Mouse (Mus musculus): ENCODE measurements around the gene Cbfb.
"Not testable (repeated sequence)": the region's sequence is repeated elsewhere in the genome, so short reads cannot be mapped to it uniquely, and the experiment has no call there.

Cbfb gene

GRCm38 (mm10) chr8:105170381-105171115 is at the start of gene Cbfb:
Gene Cbfb (plus strand): TSS chr8:105170674.
- DNase-seq (ENCODE audit: low read depth), result peak; percentile 64

- no peak for DNase-seq (ENCODE audit: low read depth)
Observed at GRCm38 (mm10) chr8:105129864-105130263, 40.6 kb upstream of the Cbfb start.

GRCm38 (mm10) chr8:105131509-105131908 is 39.0 kb upstream of the Cbfb start, which contains the start of gene Ces4a:
Gene Ces4a (plus strand): TSS chr8:105131800.
- DNase-seq (ENCODE audit: low read depth), result no peak

GRCm38 (mm10) chr8:105138423-105138822 is 32.1 kb upstream of the Cbfb start:
- peak; percentile 29 for DNase-seq (ENCODE audit: low read depth)

GRCm38 (mm10) chr8:105142395-105142794 is 28.1 kb upstream of the Cbfb start:
- DNase-seq (ENCODE audit: low read depth), result peak; percentile 7

- no peak for DNase-seq (ENCODE audit: low read depth)
Observed at GRCm38 (mm10) chr8:105151654-105152053, 18.8 kb upstream of the Cbfb start.

GRCm38 (mm10) chr8:105152623-105153398 is 17.7 kb upstream of the Cbfb start:
- DNase-seq (ENCODE audit: low read depth), result no peak

GRCm38 (mm10) chr8:105154316-105154715 is 16.2 kb upstream of the Cbfb start:
- no peak for DNase-seq (ENCODE audit: low read depth)

- DNase-seq (ENCODE audit: low read depth), result no peak
Observed at GRCm38 (mm10) chr8:105155091-105155745, 15.3 kb upstream of the Cbfb start.

GRCm38 (mm10) chr8:105157555-105157954 is 12.9 kb upstream of the Cbfb start:
- peak; percentile 41 for DNase-seq (ENCODE audit: low read depth)

GRCm38 (mm10) chr8:105158084-105158483 is 12.4 kb upstream of the Cbfb start:
- no peak for DNase-seq (ENCODE audit: low read depth)

GRCm38 (mm10) chr8:105161121-105161652 is 9.3 kb upstream of the Cbfb start:
- no peak for DNase-seq (ENCODE audit: low read depth)

- DNase-seq (ENCODE audit: low read depth), result no peak
Observed at GRCm38 (mm10) chr8:105164272-105164902, 6.1 kb upstream of the Cbfb start.

- DNase-seq (ENCODE audit: low read depth), result no peak
Observed at GRCm38 (mm10) chr8:105165191-105165590, 5.3 kb upstream of the Cbfb start.

- no peak for DNase-seq (ENCODE audit: low read depth)
Observed at GRCm38 (mm10) chr8:105167116-105167515, 3.4 kb upstream of the Cbfb start.

GRCm38 (mm10) chr8:105169582-105169981 is 892 bp upstream of the Cbfb start:
- no peak for DNase-seq (ENCODE audit: low read depth)

GRCm38 (mm10) chr8:105170041-105170380 is 463 bp upstream of the Cbfb start:
- DNase-seq (ENCODE audit: low read depth), result no peak

GRCm38 (mm10) chr8:105171116-105172002 is 885 bp downstream of the Cbfb start:
- DNase-seq (ENCODE audit: low read depth), result no peak

GRCm38 (mm10) chr8:105172003-105172362 is 1.5 kb downstream of the Cbfb start:
- no peak for DNase-seq (ENCODE audit: low read depth)

- DNase-seq (ENCODE audit: low read depth), result not testable (repeated sequence)
Observed at GRCm38 (mm10) chr8:105175287-105175686, 4.8 kb downstream of the Cbfb start.

- DNase-seq (ENCODE audit: low read depth), result no peak
Observed at GRCm38 (mm10) chr8:105178211-105178800, 7.8 kb downstream of the Cbfb start.

Measured in c-Kit-positive CD71-positive TER-119-negative erythroid progenitor cells, embryonic 14.5 days (primary cell).